Mouse (Mus musculus) spleen, adult 12 weeks (tissue): ENCODE results near the gene Hbs1l.
"Not testable (repeated sequence)": the region's sequence is repeated elsewhere in the genome, so short reads cannot be mapped to it uniquely, and the experiment has no call there.

ENCODE experiments used
- DNase-seq: peaks from one replicate; pipeline ENCODE4 v3.0.0; 2022; ENCODE audit warnings: low spot score

Hbs1l gene

GRCm38 (mm10) chr10:21359086-21359485 is 63.3 kb downstream of the Hbs1l start:
- no peak for DNase-seq

DNA sequence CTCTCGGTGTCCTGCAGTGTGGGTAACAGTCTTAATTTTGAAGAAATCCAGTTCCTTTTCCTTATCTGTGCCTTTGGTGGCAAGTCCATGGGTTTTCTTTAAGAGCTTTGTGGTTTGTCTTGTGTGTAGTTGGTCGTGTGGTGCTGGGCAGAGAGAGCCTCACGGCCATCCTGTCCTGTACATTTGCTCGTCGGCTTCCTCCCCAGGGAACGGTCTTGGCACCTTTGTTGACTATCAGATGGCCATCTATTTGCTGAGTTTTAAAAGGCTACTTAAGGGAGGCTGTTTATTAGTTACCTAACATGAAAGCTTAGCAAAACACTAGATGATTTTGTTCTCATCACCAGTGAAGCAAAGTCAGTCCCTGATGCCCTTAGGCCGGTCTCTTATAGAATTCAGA is 66.1 kb downstream of the Hbs1l start:
- DNase-seq = no peak

DNA sequence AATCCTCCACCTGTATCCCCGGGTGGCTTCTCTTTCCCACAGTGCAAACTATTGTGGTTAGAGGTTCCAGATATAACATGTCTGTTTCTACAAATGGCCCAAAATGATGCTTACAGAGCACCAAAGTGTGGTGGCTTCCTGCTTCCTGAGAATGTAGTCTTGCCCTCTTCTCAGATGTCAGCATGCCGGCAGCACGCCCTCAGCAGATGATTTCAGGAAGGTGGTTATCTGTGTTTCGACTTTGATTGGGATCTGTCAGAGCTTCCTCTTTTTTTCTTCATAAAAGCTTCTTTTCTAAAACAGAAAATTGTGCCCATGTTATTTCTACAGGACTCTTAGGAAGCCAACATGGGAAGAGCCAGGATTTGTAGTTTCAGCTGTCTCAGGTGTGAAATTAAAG is 67.5 kb downstream of the Hbs1l start:
- DNase-seq = no peak

DNA sequence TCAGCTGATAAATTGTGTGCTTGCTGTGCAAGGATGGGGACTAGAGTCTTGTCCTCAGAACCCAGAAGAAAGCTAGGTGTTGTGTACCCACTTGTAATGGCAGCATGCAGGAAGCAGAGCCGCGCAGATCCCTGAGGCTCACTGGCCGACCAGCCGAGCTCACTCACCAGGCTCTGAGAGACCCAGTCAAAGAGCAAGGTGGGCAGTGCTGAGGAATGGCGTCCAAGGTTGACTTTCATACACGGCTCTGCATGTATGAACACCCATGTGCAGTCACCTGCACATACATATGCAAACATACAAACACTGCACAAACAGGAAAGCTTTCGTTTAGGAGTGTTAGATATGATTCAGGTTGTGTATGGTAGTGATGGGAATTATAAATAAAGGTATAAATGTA is 69.2 kb downstream of the Hbs1l start:
- DNase-seq = no peak

DNA sequence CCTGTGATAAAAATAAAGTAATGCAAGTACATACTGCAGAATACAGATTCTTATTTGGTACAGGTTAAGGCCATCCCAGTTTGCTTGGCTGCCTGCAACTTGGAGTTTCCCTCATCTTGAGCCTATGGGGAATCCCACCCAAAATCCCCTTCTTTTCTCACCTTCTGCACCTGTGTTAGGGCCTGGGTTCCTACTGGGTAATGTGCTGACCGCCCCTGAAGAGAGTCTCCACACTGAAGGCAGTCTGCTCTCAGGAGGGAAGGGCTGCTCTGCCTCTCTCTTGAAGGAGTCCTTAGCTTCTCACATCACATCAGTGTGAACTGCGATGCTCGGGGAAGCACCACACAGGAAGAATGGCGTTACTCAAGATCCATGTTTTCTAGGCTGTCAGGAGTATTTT is 70.1 kb downstream of the Hbs1l start:
- no peak for DNase-seq

DNA sequence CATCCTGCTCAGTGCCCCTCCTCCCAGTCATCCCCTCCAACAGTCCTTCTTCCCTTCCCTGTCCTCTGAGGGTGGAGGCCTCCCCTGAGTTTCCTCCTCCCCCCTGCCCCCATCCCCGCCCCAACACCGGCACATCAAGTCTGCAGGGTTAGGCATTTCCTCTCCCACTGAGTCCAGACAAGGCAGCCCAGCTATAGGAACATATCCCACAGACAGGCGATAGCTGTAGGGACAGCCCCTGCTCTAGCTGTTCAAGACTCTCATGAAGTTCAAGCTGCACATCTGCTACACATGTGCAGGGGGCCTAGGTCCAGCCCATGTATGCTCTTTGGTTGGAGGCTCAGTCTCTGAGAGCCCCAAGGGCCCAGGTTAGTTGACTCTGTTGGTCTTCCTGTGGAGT is 70.7 kb downstream of the Hbs1l start:
- no peak for DNase-seq

DNA sequence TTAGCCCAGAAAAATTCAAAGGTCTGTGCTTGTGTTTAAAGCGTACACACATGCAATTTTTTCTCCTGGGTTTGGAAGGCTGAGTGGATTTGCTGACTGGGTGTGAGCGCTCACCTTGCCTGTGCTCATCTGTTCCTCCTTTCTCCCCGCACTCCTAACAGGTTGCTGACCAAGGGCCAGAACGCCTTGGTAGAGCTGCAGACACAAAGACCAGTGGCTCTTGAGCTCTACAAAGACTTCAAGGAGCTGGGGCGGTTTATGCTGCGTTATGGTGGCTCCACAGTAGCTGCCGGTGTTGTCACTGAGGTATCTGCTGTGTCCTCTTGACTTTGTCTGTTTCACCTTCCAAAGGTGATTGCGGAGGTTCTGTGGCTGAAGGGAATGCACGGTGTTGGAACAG is 71.7 kb downstream of the Hbs1l start:
- DNase-seq = no peak

DNA sequence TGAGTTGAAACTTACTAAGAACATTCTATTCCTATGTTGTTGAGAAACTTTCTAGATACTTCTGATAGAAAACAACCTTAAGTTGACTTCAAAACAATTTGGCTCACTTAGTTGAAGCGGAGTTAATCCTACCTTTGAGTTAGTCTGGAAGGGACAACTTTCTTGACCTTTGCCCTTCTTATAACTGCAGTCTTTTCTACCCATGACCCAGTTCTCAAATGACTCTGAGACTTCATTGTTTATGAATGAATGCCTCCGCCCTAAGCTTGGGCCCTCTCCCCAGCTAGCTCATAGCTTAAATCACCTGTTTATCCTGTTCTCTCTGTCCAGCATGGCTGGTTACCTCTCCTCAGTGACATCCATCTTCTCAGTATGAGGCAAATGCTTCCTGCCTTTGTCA is 73.8 kb downstream of the Hbs1l start:
- no peak for DNase-seq

- DNase-seq = no peak
Observed at GRCm38 (mm10) chr10:21372271-21372670, 76.5 kb downstream of the Hbs1l start.

DNA sequence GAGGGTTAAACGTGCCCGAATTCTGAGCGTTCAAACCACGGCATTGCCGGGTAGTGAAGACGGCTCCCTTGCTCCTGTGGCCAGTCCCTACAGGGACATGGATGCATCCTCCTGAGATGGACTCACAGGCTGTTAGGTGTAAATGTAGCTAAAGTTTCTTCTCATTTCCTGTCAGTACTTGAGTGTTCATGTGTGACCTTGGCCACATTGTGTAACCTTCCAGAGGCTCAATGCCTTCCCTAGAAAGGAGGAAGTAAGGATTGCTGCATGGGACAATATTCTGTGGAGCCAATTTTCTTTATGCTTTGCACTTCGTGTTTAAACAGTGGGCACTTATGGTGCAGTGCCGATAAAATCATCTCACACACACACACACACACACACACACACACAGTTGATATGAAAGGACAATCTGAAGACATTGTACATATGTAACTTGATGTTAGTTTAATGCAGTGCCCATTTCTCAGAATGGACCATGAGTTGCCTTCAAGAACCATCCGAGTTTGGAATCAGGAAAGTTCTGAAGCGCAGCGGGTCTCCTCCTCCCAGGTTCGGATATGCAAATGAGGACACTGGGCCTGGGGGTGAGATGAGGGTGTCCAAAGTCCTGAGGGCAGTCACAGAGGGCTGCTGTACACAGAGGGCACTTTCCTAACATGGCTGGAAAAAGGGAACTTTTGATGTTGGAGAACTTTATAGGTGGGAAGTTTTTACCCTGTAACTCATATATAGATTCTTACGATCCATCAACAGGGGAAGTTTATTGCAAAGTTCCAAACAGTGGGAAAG is 81.1 kb downstream of the Hbs1l start, which contains the start of gene Aldh8a1:
Aldh8a1 (plus strand) TSS at position 610 of the 792 bp plus-strand sequence.
- DNase-seq = no peak

DNA sequence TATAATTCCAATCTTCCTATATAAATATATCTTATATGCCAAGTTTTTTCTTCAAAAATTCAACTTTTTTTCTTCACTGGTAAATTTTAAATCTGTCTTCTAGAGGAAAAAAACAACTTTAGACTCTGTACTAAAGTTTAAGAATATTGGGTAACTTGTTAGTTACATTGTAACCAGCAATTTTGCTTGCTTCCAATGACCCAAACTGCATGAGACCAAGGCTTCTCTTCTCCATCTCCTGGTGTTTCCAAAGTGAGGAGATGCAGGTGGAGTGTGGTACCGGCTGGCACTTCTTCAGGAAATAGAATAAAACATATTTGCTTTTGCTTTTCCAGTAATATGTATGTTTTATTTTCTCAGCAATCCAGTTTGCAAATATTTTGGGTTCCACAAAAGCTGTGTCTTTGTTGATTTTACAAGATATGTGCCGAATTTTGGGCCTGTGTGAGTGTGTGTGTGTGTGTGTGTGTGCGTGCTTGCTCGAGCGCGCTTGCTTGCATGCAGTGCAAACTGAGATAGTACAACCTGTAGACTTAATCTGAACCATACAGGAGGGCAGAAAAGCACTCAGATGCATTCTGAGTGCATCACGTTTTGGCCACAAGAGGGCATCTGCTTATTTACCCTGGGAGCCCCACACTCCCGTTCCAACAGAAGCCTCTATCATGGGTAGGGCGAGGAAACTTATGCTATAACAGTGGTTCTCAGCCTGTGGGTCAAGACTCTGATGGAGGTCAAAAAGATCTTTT is 82.6 kb downstream of the Hbs1l start:
- no peak for DNase-seq

GRCm38 (mm10) chr10:21382914-21383313 is 87.1 kb downstream of the Hbs1l start:
- DNase-seq = no peak

DNA sequence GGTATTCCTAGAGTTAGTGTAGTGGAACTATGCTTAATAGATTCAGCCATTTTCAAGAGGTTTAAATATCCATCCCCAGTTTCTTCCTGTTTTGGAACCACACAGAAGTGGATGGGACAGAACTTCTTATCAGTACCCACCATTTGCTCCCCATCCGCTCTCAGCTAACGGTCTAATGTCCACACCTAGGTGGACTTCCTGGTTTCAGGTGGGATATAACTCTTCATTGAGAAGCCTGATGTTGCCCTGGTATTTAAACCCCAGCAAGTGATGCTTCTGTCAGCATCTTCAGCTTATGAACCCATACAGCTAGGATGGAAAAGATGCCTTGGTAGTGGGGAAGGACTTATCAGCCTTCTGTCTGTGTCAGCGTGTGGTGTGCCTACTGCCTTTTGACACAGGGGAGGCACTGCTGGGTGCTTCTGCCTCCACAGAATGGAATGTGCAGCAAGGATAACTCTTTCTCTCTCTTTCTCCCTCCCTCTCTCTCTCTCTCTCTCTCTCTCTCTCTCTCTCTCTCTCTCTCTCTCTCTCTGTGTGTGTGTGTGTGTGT is 89.4 kb downstream of the Hbs1l start:
- no peak for DNase-seq

- no peak for DNase-seq
Observed at GRCm38 (mm10) chr10:21389075-21389474, 93.3 kb downstream of the Hbs1l start.

DNA sequence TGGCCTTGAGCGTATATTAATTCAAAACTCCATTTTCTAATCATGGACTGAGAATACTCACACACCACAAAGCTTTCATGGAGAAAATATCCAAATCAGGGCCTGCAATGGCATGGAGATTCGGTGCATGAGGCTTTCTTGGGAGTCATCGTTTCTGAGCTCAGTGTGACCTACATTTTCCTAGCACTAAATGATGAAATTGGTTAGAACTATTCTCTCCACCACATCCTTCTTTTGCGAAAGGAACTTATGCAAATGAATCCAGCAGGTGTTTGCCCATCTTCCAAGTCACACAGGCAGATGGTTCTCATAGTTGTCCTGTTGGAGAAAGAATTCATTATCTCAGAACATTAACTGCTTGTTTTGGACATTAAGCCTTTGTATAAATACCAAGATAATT is 94.7 kb downstream of the Hbs1l start:
- no peak for DNase-seq

GRCm38 (mm10) chr10:21391286-21391685 is 95.5 kb downstream of the Hbs1l start:
- DNase-seq = no peak

DNA sequence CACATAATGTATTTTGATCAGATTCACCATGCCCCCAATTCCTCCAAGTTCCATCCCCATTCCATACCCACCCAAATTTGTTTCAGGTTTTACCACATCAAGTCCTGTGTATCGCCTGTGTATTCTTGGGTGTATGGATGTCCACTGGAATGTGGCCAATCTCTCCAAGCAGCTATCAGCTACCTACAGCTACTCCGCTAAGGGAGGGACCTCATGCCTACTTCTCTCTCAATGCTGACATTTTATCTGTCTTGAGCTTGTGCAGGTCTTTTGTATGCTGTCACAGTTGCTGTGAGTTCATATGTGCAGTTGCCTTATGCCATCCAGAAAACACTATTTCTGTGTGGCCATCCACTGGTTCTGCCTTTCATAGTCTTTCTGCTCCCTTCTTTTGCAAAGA is 97.6 kb downstream of the Hbs1l start:
- DNase-seq = peak; percentile 19

- no peak for DNase-seq
Observed at GRCm38 (mm10) chr10:21395426-21396139, 99.8 kb downstream of the Hbs1l start.

- DNase-seq = not testable (repeated sequence)
Observed at GRCm38 (mm10) chr10:21398873-21399425, 103.2 kb downstream of the Hbs1l start.

GRCm38 (mm10) chr10:21399622-21400021 is 103.8 kb downstream of the Hbs1l start:
- no peak for DNase-seq

- no peak for DNase-seq
Observed at GRCm38 (mm10) chr10:21400031-21400430, 104.3 kb downstream of the Hbs1l start.

DNA sequence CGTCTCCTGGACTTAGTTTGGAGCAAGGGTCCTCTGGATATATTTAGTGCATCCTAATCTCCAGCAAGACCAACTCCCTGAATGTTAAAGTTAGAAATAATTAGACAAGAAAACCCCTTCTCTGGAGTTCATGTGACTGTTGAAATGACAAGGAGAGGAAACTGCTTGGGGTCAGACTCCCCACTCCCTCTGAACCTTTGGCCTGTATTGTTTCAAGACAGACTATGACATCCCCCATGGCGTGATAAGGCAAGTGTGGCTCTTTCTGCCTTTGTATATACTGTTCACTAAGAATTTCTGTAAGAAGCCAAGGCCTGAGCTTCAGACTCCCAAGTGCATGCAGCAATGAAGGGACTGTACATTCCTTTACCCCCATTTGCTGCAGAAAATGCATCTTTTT is 104.7 kb downstream of the Hbs1l start:
- no peak for DNase-seq
